Mouse (Mus musculus) embryo, embryonic 10 days (tissue): ENCODE measurements around the gene 4930519G04Rik.
"Not testable (repeated sequence)": the region's sequence is repeated elsewhere in the genome, so short reads cannot be mapped to it uniquely, and the experiment has no call there.

Source experiments
- DNase-seq: peaks from one replicate; pipeline ENCODE4 v3.0.0-alpha.2; 2015; ENCODE audit warnings: low spot score

Gene 4930519G04Rik

GRCm38 (mm10) chr5:114842155-114842554, 11.3 kb upstream of the 4930519G04Rik start:
- DNase-seq, result not testable (repeated sequence)

- DNase-seq, result no peak
Observed at GRCm38 (mm10) chr5:114842674-114843073, 10.8 kb upstream of the 4930519G04Rik start.

DNA sequence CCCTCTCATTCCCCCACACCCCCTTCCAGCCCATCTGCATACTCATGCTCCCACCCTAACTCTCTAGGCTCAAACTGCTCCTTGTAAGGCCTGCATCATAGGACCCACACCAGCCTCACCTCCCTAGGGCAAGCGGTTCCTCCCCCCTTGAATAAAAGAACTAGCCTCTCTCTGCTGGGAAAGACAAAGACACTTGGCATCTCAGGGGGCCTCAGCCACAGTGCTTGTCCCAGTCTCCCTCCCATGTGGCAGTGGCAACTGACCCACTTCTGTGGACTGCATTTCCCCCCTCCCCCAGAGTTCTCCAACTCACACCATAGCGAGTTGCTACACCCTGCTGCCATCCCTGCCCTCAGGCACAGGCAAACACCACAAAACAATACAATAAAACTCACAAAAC, 9.1 kb upstream of the 4930519G04Rik start:
- not testable (repeated sequence) for DNase-seq

DNA sequence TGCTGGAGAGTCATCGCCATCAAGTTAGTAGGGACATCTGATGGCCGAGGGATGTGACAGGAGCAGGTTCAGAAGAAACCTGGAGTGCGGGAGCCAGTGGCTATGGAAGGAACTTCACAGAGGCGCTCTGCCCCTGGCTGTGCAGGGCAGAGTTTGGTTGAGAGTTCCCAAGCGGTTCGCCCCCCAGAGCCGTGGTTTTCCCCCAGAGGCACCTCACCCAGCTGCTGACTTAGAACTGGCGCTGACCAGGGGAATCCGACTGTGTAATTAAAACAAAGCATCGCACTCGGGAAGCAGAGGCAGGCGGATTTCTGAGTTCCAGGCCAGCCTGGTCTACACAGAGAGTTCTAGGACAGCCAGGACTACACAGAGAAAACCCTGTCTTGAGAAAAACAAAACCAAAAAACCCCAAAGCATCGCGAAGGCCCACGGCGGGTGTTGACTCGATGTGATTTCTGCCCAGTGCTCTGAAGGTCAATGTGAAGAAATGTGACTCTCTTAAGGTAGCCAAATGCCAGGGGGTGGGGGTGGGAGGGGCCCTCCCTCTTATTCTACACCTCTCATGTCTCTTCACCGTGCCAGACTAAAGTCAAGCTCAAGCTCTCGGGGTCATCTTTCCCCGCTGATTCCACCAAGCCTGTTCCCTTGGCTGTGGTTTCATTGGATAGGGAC, 1.8 kb upstream of the 4930519G04Rik start:
- DNase-seq, result no peak

DNA sequence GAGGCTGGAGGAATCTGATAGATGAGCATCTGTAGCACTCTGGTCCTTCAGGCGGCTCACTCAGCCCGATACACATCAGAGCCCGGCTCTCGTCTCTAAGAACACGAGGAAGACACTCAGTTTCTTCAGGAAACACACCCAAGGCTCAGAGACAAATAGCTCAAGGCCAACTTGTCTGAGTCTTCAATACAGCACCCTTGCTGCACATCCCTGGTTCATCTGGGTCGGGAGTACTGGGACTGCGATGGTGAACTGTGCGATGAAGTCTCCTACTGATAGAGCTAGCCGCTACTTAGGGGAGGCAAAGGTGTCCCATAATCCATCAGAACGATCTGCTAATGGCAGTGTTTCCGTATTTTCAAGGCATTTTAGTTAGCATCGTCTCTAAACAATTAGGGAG, 5.1 kb downstream of the 4930519G04Rik start, which contains the start of gene Gm9936:
TSS of gene Gm9936 (minus strand) at position 101 of the 400 bp plus-strand sequence.
- no peak for DNase-seq

DNA sequence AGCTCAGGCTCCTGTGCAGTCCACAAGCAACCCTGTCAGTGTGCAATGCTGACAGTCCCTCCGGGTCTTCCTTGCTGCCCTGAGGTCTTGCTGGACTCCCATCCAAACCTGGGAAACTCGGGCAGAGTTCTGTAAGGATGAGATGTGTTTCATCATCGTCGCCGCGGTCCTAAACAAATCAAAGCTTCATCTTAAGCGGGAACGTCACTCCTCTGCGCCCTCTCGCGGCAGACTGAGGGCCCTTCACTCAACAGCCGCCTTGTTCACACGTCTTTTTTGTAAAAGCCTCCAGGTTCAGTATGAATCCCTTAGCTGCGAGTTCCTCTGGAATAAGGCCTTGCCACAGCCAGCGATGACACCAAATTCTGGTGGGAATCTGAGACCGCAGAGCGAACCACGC, 5.8 kb downstream of the 4930519G04Rik start:
- peak; percentile 95 for DNase-seq

GRCm38 (mm10) chr5:114861730-114862129, 8.3 kb downstream of the 4930519G04Rik start:
- DNase-seq, result no peak

GRCm38 (mm10) chr5:114864813-114865212, 11.3 kb downstream of the 4930519G04Rik start:
- no peak for DNase-seq

- no peak for DNase-seq
Observed at GRCm38 (mm10) chr5:114865279-114865678, 11.8 kb downstream of the 4930519G04Rik start.

GRCm38 (mm10) chr5:114875858-114876257, 22.4 kb downstream of the 4930519G04Rik start:
- DNase-seq, result peak; percentile 34

GRCm38 (mm10) chr5:114876331-114876730, 22.9 kb downstream of the 4930519G04Rik start:
- no peak for DNase-seq

GRCm38 (mm10) chr5:114877487-114877886, 24.0 kb downstream of the 4930519G04Rik start:
- no peak for DNase-seq

DNA sequence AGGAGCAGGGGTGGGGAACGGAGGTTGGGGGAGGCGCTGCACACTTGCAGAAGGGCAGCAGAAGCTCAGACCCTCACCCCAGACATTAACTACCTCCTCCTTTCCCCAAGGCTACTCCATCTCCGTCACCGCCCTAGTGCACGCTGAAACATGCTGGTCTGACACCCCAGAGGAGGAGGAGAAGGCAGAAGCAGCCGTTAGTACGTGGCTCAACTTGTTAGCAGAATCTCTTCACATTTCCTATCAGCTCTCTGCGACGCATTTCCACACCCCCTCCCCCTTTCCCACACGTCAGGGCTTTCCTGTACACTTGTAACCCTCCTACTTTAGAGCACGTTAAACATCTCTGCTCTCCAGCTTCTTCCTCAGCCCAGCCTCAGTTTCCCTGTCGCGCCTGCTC, 25.9 kb downstream of the 4930519G04Rik start:
- peak; percentile 16 for DNase-seq

DNA sequence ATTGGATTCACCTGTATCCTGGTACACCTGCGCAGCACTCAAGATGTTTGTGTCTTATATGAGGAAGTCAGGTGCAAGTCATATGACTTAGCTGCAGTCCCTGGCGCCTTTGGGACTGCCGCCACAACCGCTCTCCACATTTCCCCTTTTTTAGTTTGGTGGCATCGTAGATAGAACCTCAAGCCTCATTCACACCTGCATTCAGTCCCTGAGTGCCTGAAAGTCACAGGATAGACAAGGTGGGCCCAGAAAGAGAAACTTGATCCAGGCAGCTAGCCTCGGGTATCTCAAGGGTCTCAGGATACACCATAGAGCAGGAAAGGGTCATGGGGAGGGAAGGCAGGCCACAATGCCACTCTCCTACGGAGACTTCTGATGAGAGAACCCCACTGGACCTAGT, 28.9 kb downstream of the 4930519G04Rik start:
- DNase-seq, result not testable (repeated sequence)

- no peak for DNase-seq
Observed at GRCm38 (mm10) chr5:114883022-114883421, 29.6 kb downstream of the 4930519G04Rik start.

DNA sequence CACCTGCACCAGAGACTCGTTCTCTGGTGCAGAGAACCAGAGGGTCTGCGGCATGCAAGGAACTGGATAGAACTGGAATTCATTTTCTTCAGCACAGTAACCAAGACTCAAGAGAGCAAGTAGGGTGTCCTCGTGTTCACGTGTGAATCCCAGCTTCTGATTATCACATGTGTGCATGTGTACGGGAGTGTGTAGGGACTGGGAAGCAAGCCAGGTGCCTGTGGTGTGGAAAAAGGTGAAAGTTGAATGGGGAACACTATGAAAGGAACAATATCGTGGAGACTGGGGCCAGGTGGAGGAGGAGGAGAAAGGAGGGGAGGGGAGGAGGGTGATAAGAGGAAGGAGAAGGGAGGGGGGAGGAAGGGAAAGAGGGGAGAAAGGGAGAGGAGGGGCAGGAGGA, 33.3 kb downstream of the 4930519G04Rik start:
- DNase-seq, result no peak

DNA sequence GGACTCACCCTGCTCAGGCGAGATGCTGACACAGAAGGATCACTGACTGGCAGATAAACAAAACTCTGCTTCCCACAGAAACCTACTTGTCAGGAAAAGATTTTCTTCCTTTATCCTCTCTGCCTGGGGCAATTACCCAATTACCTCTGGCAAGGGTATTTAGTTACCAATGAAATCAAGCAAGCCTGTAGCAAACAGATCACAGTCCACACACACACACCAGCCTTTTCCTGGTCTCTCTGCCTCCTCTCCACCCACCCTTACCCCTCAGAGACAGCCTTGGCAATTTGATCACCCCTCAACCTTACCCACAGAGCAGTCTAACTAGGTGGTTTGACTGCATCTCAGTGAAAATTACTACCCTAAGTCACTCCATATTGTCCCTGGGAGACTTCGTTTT, 35.5 kb downstream of the 4930519G04Rik start:
- DNase-seq, result no peak

DNA sequence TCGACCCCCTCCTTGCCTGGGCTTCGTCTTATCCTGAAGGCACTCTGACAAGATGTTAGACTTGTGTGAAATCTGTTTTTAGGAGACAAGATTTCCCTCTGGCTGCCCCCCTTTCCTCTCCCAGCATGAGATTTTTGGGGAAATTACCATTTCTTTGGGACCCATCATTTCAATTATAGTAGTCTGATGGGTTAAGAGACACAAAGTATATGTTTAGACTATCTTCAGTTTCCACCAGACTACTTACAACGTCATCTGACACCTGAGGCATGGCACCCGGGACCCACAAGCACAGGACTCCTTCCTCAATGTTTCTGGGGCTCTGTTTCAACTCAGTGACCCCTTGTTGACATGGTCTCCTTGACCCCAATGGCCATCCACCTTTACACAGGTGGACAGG, 42.1 kb downstream of the 4930519G04Rik start:
- DNase-seq, result no peak

DNA sequence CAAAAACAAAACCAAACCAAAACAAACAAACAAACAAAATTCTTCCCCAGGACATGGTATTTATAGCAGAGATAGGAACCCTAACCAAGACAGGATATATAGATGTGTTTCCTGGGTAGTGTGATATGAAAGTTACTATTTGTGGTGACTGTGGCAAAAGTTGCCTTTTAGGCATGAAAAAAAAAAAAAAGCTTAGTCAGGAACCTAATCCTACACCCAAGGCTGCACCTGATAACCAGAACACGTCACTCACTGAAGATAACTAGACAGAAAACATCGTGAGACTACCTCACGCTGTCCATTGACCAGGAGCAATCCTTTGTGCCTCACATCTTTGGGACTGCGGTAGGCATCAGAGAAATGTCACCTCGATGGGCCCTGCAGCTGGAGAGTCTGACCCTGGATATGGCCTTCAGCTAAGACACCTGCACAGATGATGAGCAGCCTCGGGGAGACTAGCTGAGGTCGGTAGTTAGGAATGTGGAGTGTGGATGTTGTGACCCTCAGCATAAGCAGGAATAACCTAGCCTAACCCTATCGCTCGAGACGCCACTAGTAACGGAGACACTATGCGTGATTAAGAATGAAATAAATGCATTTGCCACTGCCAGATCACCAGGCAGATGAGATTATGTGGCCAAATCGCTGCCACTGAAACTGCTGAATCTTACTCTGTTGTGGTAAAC, 43.4 kb downstream of the 4930519G04Rik start, which contains the start of gene Oasl2:
TSS of gene Oasl2 (plus strand) at position 249 of the 686 bp plus-strand sequence.
- DNase-seq, result no peak

- DNase-seq, result no peak
Observed at GRCm38 (mm10) chr5:114897374-114897793, 43.9 kb downstream of the 4930519G04Rik start.

GRCm38 (mm10) chr5:114898857-114899256, 45.4 kb downstream of the 4930519G04Rik start:
- DNase-seq, result no peak

DNA sequence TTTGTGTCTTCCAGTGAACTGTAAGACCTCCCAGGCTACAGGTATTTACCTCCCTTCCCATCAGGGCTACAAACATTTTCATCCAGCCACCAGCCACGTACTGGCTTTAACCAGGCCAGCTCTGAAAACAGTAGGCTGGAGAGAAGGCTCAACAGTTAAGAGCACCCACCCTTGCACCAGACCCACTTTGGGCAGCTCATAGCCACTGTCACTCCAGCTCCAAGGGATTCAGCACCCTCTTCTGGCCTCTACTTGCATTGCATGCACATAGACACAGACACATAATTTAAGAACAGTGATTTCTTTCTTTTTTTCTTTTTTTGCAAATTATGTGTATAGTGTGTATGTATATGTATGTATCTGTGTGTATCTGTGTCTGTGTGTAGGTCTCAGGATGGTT, 48.9 kb downstream of the 4930519G04Rik start:
- DNase-seq, result peak; percentile 76

GRCm38 (mm10) chr5:114908598-114909305, 55.3 kb downstream of the 4930519G04Rik start:
- DNase-seq, result peak; percentile 25
